Mouse (Mus musculus) mature B cell (primary cell): ENCODE results near the gene Gm16485.

Experiments used
- in situ Hi-C: fragments of 300-500 bp; cut with MboI; formaldehyde crosslinking; loops from 2 replicates; pipeline ENCODE4 v1.14.3; 2019

Gene Gm16485

DNA sequence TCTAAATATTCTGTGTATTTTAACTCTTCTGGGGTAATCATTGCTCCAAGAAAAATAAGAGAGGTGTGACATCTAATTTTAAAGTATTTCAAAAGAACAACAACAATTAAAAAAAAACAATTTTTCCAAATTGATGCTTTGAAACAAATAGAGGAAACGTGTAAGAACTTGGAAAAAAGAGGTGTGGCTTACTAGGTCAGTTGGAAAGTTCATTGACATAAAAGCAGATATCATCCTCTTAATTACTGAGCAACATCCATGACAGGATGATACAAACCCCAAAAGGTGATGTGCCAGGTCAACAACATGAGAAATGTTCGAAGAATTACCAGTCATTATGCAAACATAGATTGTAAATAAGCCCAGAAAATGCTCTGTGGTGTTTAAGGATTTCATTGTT lies at the start of gene Gm16485:
Gene Gm16485, plus strand, starts transcription at position 301 of the 400 bp plus-strand sequence.
- in situ Hi-C loops: no loop called here

DNA sequence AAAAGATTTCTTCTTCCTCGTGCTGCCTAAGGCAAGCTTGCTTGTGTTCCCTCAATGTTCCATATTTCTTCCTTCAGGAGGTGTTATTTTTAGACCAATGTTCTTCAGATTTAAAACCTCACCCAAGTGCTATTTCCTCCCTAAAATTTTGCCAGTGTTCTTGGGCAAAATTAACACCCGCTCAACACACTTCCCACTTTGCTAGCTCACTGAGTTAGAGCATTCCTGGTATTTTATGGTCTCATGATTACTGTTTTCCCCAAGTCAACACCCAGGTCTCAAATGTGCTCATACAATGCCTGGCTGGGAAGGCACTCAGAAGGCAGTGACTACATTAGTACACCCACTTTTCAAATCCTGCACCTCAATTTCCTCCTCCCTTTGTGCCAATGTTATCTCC lies 44.0 kb upstream of the Gm16485 start:
- in situ Hi-C loops: no loop called here

DNA sequence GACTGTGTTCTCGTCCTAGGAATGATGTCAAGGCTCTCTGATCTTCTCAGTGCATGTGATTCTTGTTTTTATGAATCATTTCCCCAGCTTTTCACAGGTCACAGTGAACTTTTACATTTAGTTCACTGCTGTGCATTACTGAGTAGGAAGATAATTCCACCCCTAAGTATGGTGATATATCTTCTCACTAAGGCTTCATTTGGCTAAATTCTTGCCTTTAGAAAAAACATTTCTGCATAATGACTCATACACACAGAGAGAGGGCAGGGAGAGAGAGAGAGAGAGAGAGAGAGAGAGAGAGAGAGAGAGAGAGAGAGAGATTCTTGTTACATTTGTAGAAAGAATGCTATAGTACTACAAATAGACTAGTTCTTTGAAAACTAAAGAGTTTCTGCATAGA lies 33.8 kb upstream of the Gm16485 start:
- in situ Hi-C loops: no loop called here

DNA sequence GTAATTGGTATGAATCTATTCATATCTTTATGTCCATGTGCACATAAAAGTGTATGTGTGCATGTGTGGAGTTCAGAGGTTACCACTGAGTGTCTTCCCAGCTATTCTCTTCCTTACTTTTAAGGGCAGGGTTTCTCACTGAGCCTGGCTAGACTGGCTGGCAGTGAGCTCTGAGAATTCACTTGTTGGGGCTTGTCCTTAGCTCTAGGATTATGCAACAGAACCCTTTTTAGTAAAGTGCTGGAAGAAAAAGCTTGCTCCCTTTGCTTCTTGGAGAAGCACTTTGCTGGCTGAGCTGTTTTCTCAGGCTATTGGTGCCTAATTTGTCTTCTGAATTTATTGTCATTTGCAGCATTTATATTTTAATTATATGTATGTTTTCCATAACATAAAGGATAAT lies 18.3 kb upstream of the Gm16485 start:
- in situ Hi-C loops: no loop called here

DNA sequence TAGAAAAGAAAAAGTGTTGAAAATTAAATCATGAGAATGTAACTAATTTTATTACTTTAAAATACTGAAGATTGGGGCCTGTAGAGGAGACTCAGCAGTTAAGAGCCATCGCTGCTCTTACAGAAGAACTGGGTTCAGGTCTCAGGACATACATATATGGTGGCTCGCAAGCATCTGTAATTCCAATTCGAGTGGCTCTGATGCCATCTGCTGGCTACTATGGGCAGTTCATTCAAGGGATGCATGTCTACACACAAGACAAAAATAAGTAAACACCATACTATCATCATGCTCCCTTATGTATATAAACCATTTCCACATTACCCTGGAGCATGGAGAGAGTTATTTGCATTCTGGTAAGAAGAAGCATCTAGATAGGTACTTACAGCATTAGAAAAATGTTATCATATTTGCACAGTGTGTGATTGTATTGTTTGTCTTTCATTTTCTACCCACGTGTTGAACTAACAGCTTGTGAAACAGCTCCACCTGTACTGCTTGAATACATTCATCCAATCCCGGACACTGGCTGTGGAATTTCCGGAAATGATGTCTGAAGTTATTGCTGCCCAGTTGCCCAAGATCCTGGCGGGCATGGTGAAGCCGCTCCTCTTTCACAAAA lies 7.0 kb upstream of the Gm16485 start:
- in situ Hi-C loops: no loop called here

DNA sequence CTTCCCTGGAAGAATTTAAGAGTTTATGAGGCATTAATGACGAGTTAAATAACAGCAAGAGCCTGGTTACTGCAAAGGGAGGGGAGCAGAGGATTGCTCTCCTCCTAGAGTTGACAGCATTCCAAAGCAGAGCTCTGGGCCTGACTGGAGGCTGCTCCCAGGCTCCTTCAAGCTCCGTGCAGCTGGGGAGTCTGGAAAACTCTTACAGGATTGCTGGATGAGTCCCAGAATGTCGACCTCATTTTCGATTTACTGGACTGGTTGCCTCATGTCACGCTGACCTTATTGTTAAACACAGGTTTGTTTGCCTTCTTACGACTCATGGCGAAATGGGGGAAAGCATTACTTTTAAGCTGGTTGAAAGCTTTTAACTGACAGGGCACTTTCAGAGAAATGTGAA lies 1.4 kb upstream of the Gm16485 start:
- in situ Hi-C loops: no loop called here

DNA sequence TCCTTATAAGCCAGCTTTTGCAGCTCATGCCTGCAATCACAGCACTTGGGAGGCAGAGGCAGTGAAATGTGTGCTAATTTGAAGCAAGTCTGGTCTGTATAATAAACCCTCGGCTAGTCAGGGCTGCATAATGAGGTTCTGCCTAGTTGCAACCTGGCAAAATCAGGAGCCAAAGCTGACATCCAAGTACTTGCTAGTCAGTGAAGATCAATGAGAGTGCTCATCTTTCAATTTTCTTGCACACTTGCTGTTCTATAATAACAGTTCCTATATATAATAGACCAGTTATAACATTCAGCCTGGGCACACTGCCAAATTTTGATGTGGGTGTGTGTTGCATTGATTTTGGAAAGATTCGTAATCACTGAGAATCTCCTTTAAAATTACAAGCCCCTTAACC lies 6.2 kb downstream of the Gm16485 start:
- in situ Hi-C loops: no loop called here

DNA sequence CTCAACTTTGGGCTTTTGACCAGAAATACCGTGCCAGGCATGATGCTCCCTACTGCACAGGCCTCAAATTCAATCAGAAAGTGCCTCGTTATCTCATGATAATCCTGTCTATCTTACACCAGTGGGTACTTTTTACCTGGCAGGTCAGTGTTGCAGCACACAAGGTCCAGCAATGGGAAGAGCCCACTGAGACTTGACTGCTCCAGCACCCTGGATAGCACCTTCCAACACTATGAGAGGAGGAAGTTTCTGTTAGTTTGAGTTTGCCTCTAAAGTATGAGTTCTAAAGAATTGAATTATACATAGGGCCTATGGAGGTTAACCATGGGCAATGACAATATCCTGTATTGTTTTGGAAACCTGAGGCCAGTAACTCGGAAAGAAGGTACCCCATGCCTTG lies 10.7 kb downstream of the Gm16485 start:
- in situ Hi-C loops: no loop called here

DNA sequence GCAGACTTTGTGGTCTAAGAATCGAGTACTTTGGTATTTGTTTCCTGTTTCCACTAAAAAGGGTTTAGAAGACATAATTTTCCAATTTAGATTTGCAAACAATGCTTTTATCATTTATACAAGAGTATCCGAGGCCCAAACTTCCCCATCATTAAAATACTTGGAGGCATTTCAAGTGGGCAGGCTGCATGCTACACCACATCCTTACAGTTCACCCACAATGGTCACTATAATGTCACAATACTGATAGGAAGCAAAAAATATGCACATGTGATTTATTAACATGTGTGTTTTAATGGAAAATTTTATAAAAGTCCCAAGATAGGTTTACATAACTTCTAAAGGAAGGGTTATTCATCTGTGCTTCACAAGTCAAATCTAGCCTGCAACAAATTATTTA lies 24.9 kb downstream of the Gm16485 start:
- in situ Hi-C loops: no loop called here

DNA sequence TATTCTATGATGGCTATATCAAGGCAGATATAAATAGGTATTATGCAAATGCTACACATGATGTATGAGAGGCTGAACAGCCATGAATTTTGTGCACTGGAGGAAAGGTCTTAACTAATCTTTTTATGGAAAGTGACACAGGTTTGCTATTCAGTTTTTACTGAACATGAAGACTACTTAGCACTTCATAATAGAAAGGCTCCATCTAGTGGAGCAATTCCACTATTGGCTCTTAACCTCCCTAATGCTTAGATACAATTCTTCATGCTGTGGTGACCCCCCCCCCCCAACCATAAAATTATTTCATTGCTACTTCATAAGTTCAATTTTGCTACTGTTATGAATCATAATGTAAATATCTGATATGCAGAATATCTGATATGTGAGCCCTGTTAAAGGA lies 29.6 kb downstream of the Gm16485 start:
- in situ Hi-C loops: no loop called here

DNA sequence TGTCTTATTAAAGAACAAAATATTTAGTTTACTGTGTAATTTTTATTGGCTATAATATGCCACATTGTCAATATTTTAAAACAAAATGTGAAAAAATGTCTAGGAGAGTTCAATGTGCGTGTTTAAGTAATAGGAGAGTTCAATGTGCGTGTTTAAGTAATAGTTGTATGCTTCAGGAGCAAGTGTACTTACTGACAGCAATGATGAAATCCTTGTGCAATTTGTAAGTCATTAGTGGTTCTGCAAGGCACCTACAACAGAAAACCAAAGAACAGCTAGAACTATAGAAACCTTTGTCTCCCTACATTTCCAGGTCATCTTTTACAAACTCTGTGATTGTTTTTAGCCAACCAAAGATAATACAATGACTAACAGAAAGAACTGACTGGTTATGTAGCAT lies 43.5 kb downstream of the Gm16485 start:
- in situ Hi-C loops: no loop called here
